Mouse (Mus musculus) cortical plate, adult 2 months (tissue): ENCODE measurements at regions not wholly inside any gene's neighbourhood (a gene's known extent, or its start where the extent isn't known, plus 50 kb on each side); places are given as distances from the start of the nearest gene placed in this dataset.

Source experiments
- CTCF ChIP-seq: fragments of 200-500 bp; IDR thresholded peaks from 2 replicates; pipeline ENCODE4 v1.5.1; 2011; ENCODE audit warnings: mild to moderate bottlenecking, control low read depth, low read length; ENCODE audit not compliant: insufficient read depth; ENCODE audit errors: extremely low read depth
- POLR2A ChIP-seq: fragments of 200-500 bp; IDR thresholded peaks from 2 replicates; pipeline ENCODE4 v1.6.1; 2011; ENCODE audit warnings: mild to moderate bottlenecking, low read length, control low read depth; ENCODE audit not compliant: insufficient read depth; ENCODE audit errors: extremely low read depth

DNA sequence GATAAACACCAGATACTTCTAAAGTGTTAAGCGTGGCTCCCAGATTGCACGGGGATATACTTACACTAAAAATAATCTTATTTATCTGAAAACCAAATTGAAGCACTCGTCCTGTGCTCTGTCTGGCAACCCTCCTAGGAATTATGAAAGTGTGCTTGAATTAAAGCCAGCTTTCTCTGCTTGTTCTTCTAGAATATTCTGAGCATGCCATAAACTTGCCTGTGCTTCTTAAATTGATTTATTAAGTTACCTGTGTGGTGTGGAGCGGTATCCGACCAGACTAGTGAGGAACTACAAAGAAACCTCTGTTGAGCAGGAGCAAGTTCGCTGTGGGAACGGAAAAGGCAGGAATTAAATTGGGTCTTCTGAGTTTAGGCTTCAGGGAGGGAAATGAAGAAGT, 154.0 kb upstream of the Gmds start:
- TF ChIP-seq POLR2A = no peak
- TF ChIP-seq CTCF = no peak
